Mouse (Mus musculus): Measurements from ENCODE around the gene Piwil4. TPM values are rescaled to one million over a fixed set of nuclear protein-coding genes. Genes with fewer than 3 reads are reported as not detected.

Gene Piwil4
- polyA plus RNA-seq, 1 experiment from 2014 or later = 0.62 TPM

DNA sequence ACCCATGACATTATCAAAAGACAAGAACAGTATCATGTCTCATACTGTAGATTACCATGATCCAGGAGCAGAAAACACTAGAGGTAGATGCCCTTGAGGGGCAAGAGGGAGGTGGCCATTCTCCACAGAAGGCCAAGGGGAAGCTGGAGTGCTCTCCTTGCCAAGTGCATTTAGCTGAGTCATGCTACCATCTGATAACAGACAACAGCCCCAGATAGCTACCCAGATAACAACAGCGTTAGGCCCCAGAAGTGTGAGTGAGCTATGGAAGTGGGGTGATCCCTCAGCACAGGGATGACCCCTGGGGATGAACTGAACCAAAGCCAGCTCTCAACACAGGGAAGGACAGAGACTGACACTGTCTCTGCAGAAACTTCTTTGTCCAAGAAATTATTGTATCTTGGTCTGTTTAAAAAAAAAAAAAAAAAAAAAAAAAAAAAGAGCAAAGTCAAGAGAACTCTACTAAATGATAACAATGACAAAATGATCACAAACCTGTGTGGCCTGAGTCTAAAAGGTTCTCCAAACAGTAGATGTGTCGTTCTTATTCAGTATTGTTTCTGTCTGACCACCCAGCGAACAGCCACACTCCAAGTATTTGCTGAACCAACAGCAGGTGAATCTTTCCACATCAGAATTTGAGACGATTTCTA lies 909 bp downstream of the Piwil4 start:
- Histone ChIP-seq H3K27ac (ENCODE audit: low read depth, low read length) (no peak overlapping the region), H3K4me1 (replicated peaks; ENCODE audit: control insufficient read depth, insufficient read depth, low read length) (no peaks in the 10 kb centered on the region), H3K27me3 (ENCODE audit: control insufficient read depth, insufficient read depth, low read length) (no peaks in the 10 kb centered on the region), H3K4me2 (replicated peaks; ENCODE audit: low read depth, low read length) (no peak overlapping the region), H3K9me3 (ENCODE audit: control insufficient read depth, low read length) (no peaks in the 10 kb centered on the region), H3K9ac (ENCODE audit: low read depth, low read length) (no peak overlapping the region), H3K4me3 (ENCODE audit: low read depth, low read length) (no peak overlapping the region), H3K36me3 (ENCODE audit: control insufficient read depth, insufficient read depth, low read length) (no peaks in the 10 kb centered on the region)
- no peak for ATAC-seq (ENCODE audit: low FRiP score)
- DNase-seq (ENCODE audit: low spot score) = no peak
- WGBS = 86% methylated on average over 4 of the region's 4 CpGs

DNA sequence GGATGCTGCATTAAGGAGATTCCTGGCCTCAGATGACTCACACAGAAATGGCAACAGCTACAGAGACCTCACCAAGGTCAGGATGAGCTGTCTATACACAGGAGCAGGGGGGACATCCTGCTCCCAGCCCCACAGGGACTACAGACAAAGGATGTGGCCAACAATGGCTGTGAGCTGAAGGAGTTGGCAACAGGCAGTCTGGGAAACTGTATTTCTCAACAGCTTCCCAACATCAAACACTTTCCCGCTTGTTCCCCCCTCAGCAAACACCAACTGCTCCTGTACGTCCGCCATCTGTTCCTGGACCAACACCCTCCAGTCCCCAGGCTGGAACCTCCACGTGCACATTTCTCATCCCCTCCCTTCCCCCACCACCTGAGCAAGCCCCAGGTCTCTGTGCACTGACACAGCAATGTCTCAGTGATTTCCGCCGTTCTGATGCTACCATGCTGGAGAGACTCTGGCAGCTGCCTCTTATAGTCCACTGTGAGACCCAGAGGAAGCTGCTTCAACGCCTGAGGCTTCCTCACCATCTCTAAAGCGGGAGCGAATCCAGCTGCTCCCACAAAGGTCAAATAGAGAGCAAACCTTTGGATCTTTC lies 9.5 kb downstream of the Piwil4 start:
- Histone ChIP-seq H3K27ac (ENCODE audit: low read depth, low read length) (no peak overlapping the region), H3K4me1 (replicated peaks; ENCODE audit: control insufficient read depth, insufficient read depth, low read length) (peaks cover 4% of the 10 kb centered on the region; the same call in 1 of the 2 replicates), H3K4me3 (ENCODE audit: low read depth, low read length) (no peak overlapping the region), H3K36me3 (ENCODE audit: control insufficient read depth, insufficient read depth, low read length) (no peaks in the 10 kb centered on the region), H3K27me3 (ENCODE audit: control insufficient read depth, insufficient read depth, low read length) (peaks cover 1% of the 10 kb centered on the region; the same call in 1 of the 2 replicates), H3K9me3 (ENCODE audit: control insufficient read depth, low read length) (no peaks in the 10 kb centered on the region), H3K4me2 (replicated peaks; ENCODE audit: low read depth, low read length) (no peak overlapping the region), H3K9ac (ENCODE audit: low read depth, low read length) (0 out of 2 replicates have a peak overlapping the region, but pooled peaks have one; percentile 23)
- DNase-seq (ENCODE audit: low spot score) (peak; percentile 26), ATAC-seq (ENCODE audit: low FRiP score) (peak; percentile 61)
- WGBS = 35% methylated on average over 9 of the region's 9 CpGs

DNA sequence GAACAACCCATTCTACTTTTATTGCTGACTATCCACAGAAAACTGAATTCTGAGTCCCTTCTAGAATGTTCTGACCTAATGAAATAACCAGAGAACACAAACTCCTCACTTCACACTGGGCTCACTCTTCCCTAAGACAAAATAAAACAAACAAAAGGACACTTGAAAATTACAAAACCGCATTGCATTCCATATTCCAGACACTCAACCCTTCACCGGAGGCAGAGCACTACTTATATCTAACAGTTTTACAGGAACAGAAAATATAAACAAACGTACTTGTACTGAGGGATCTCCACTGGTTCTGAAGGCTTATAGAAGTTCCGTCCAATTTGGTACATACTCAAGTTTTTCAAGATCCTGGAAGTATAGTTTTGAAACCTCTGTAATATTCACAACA lies 12.2 kb downstream of the Piwil4 start:
- peaks cover 4% of the 10 kb centered on the region; the same call in 1 of the 2 replicates for H3K27me3 ChIP-seq (ENCODE audit: control insufficient read depth, insufficient read depth, low read length)
- WGBS = 92% methylated on average over 4 of the region's 4 CpGs
- no peak for ATAC-seq (ENCODE audit: low FRiP score)
- no peak overlapping the region for H3K4me2 ChIP-seq (replicated peaks; ENCODE audit: low read depth, low read length)
- H3K9me3 ChIP-seq (ENCODE audit: control insufficient read depth, low read length) = no peaks in the 10 kb centered on the region
- H3K27ac ChIP-seq (ENCODE audit: low read depth, low read length) = no peak overlapping the region
- no peak overlapping the region for H3K9ac ChIP-seq (ENCODE audit: low read depth, low read length)
- H3K36me3 ChIP-seq (ENCODE audit: control insufficient read depth, insufficient read depth, low read length) = no peaks in the 10 kb centered on the region
- DNase-seq (ENCODE audit: low spot score) = no peak
- no peak overlapping the region for H3K4me3 ChIP-seq (ENCODE audit: low read depth, low read length)
- peaks cover 4% of the 10 kb centered on the region; the same call in 1 of the 2 replicates for H3K4me1 ChIP-seq (replicated peaks; ENCODE audit: control insufficient read depth, insufficient read depth, low read length)

DNA sequence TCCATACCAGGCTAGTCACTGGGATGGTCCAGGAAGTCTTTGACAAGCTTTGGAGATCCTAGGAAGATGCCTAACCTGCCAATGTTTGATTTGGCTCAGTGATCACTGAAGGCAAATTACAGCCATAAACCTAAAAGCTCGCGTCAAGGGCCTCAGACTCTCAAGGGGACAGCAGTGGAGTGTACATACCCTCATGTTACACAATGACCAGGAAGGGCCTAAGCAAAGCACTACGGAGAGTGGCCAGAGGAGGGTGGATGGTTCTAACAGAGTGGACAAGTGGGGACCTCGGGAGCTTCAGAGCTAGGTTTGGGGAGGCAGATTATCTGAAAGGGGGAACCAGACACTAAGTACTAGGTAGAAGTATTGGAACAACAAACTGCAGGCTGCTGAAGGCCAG lies 13.9 kb downstream of the Piwil4 start:
- no peak for ATAC-seq (ENCODE audit: low FRiP score)
- 89% methylated on average over 4 of the region's 4 CpGs for WGBS
- H3K4me2 ChIP-seq (replicated peaks; ENCODE audit: low read depth, low read length) = no peak overlapping the region
- H3K4me1 ChIP-seq (replicated peaks; ENCODE audit: control insufficient read depth, insufficient read depth, low read length) = peaks cover 4% of the 10 kb centered on the region; the same call in 1 of the 2 replicates
- H3K9ac ChIP-seq (ENCODE audit: low read depth, low read length) = no peak overlapping the region
- H3K36me3 ChIP-seq (ENCODE audit: control insufficient read depth, insufficient read depth, low read length) = no peaks in the 10 kb centered on the region
- peaks cover 10% of the 10 kb centered on the region; the same call in 1 of the 2 replicates for H3K27me3 ChIP-seq (ENCODE audit: control insufficient read depth, insufficient read depth, low read length)
- H3K9me3 ChIP-seq (ENCODE audit: control insufficient read depth, low read length) = no peaks in the 10 kb centered on the region
- H3K4me3 ChIP-seq (ENCODE audit: low read depth, low read length) = no peak overlapping the region
- no peak for DNase-seq (ENCODE audit: low spot score)
- no peak overlapping the region for H3K27ac ChIP-seq (ENCODE audit: low read depth, low read length)

DNA sequence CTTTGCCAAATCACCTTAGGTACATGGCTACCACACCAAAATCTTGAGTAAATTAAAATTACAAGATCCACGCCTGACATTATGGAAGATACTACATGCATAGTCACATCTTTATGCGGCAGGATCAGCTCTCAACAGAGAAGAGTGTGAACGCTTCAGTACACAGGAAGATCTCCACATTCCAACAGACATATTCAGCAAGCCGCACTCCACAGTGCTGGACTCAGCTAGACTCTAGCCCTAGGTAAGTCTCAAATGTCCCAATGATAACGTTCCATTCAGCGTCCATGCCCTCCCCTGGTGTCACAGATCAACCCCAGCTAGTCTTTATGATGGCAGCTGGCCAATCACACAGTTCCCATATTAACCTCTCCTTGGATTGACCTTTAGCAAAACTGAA lies 14.5 kb downstream of the Piwil4 start:
- DNase-seq (ENCODE audit: low spot score) = no peak
- Histone ChIP-seq H3K4me1 (replicated peaks; ENCODE audit: control insufficient read depth, insufficient read depth, low read length) (0 out of 2 replicates have a peak, but pooled peaks cover under 1% of the 10 kb centered on the region), H3K9me3 (ENCODE audit: control insufficient read depth, low read length) (no peaks in the 10 kb centered on the region), H3K36me3 (ENCODE audit: control insufficient read depth, insufficient read depth, low read length) (no peaks in the 10 kb centered on the region), H3K4me2 (replicated peaks; ENCODE audit: low read depth, low read length) (no peak overlapping the region), H3K9ac (ENCODE audit: low read depth, low read length) (no peak overlapping the region), H3K27ac (ENCODE audit: low read depth, low read length) (no peak overlapping the region), H3K4me3 (ENCODE audit: low read depth, low read length) (no peak overlapping the region), H3K27me3 (ENCODE audit: control insufficient read depth, insufficient read depth, low read length) (peaks cover 12% of the 10 kb centered on the region; the same call in 1 of the 2 replicates)
- 92% methylated on average over 6 of the region's 6 CpGs for WGBS
- no peak for ATAC-seq (ENCODE audit: low FRiP score)

DNA sequence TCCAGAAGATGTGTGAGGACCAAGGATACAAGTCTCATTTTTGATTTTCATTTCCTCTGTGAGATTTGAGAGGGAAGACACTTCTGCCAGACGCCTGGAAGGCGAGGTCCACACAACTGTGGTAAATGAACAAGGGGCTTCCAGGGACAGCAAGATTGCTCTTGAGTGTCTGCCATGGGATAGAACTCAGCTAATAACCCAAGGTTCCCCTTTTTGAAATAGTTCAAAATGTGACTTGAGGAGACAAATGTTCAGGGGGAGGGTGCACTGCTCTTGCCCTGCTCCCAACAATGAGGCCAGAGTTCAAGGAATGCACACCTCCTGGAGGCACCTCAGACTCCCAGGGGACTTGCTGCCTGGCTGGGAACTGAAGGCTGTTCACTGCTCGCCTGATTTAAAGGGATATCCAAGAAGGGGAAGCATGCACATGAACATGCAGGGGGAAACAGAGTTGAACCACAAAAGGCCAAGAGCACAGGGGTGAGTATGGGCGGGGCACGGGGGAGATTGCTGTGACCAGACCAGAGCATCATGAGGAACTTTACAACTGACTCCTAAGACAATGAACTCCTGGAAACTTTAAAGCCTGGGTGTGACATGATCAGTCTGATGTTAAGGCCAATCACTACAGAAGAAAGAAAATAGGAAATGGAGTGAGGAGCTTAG lies 15.6 kb downstream of the Piwil4 start:
- no peak for ATAC-seq (ENCODE audit: low FRiP score)

DNA sequence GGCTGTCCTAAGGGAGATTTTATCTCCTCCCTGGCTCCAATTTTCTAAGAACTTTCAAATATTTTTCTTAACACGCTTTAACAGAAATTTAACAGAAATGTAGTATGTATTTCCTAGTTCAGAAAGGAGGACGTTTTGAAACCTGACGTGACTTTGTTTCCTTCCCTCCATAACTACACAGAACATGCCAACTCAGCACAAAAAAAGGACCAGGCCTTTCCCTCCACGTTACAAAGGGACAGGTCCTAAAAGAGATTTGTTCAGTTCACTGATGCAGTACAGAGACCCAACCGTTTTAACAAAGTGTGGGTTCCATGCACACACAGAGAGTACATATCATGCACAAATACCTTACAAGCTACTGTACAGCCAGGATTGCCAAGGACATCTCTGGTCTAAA lies 18.9 kb downstream of the Piwil4 start:
- Histone ChIP-seq H3K27me3 (ENCODE audit: control insufficient read depth, insufficient read depth, low read length) (peaks cover 15% of the 10 kb centered on the region; the same call in 1 of the 2 replicates), H3K9me3 (ENCODE audit: control insufficient read depth, low read length) (no peaks in the 10 kb centered on the region), H3K9ac (ENCODE audit: low read depth, low read length) (no peak overlapping the region), H3K4me2 (replicated peaks; ENCODE audit: low read depth, low read length) (no peak overlapping the region), H3K4me3 (ENCODE audit: low read depth, low read length) (no peak overlapping the region), H3K27ac (ENCODE audit: low read depth, low read length) (no peak overlapping the region), H3K36me3 (ENCODE audit: control insufficient read depth, insufficient read depth, low read length) (no peaks in the 10 kb centered on the region), H3K4me1 (replicated peaks; ENCODE audit: control insufficient read depth, insufficient read depth, low read length) (no peaks in the 10 kb centered on the region)
- 82% methylated on average over 5 of the region's 5 CpGs for WGBS
- ATAC-seq (ENCODE audit: low FRiP score) = no peak
- no peak for DNase-seq (ENCODE audit: low spot score)

More for the DNA sequence above, 15.6 kb downstream of the Piwil4 start:
- Histone ChIP-seq H3K36me3 (ENCODE audit: control insufficient read depth, insufficient read depth, low read length) (no peaks in the 10 kb centered on the region), H3K4me2 (replicated peaks; ENCODE audit: low read depth, low read length) (no peak overlapping the region), H3K9ac (ENCODE audit: low read depth, low read length) (no peak overlapping the region), H3K4me1 (replicated peaks; ENCODE audit: control insufficient read depth, insufficient read depth, low read length) (no peaks in the 10 kb centered on the region), H3K4me3 (ENCODE audit: low read depth, low read length) (no peak overlapping the region), H3K27ac (ENCODE audit: low read depth, low read length) (no peak overlapping the region), H3K27me3 (ENCODE audit: control insufficient read depth, insufficient read depth, low read length) (peaks cover 12% of the 10 kb centered on the region; the same call in 1 of the 2 replicates), H3K9me3 (ENCODE audit: control insufficient read depth, low read length) (no peaks in the 10 kb centered on the region)
- WGBS = 69% methylated on average over 5 of the region's 5 CpGs
- no peak for DNase-seq (ENCODE audit: low spot score)

DNA sequence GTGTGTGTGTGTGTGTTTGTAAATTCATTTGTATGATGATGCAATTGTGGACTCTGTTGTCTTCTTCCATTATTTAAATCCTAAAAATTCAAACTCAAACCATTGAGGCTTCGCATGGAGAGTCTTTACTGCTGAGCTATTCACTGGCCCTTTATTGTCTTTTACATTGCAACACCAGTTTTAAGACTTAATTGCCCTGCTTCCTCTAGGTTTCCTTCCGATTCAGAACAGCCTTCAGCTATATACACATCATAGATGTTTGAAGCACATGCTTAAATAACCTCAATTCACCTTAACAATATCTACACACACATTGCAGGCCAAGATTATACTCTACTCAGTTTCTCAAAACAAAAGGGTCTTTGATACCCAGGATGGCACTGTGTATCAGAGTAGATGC lies 20.1 kb downstream of the Piwil4 start:
- WGBS = 74% methylated on average over 2 of the region's 2 CpGs
- no peak for ATAC-seq (ENCODE audit: low FRiP score)
- no peak overlapping the region for H3K27ac ChIP-seq (ENCODE audit: low read depth, low read length)
- no peaks in the 10 kb centered on the region for H3K4me1 ChIP-seq (replicated peaks; ENCODE audit: control insufficient read depth, insufficient read depth, low read length)
- no peak for DNase-seq (ENCODE audit: low spot score)
- no peak overlapping the region for H3K4me2 ChIP-seq (replicated peaks; ENCODE audit: low read depth, low read length)
- H3K9ac ChIP-seq (ENCODE audit: low read depth, low read length) = no peak overlapping the region
- H3K27me3 ChIP-seq (ENCODE audit: control insufficient read depth, insufficient read depth, low read length) = peaks cover 13% of the 10 kb centered on the region; the same call in 1 of the 2 replicates
- no peaks in the 10 kb centered on the region for H3K9me3 ChIP-seq (ENCODE audit: control insufficient read depth, low read length)
- no peaks in the 10 kb centered on the region for H3K36me3 ChIP-seq (ENCODE audit: control insufficient read depth, insufficient read depth, low read length)
- H3K4me3 ChIP-seq (ENCODE audit: low read depth, low read length) = no peak overlapping the region
